Mouse (Mus musculus): ENCODE data around the gene Hk2.

GRCm38 (mm10) chr6:82747085-82747484, 27.2 kb downstream of the Hk2 start:
- TF ChIP-seq POLR2A (IDR thresholded peaks at IDR 0.05; ENCODE audit: insufficient read length, low read depth) (no peak), TCF3 (IDR thresholded peaks at IDR 0.05; ENCODE audit: insufficient read length, low read depth) (no peak), REST (IDR thresholded peaks at IDR 0.05; ENCODE audit: insufficient read depth, insufficient read length) (no peak), MAX (IDR thresholded peaks at IDR 0.05; ENCODE audit: low read depth) (no peak), TCF12 (IDR thresholded peaks at IDR 0.05; ENCODE audit: insufficient read depth, poor library complexity, severe bottlenecking) (peak; percentile 54), POLR2AphosphoS2 (IDR thresholded peaks at IDR 0.05; ENCODE audit: insufficient read length, low read depth) (no peak), USF1 (IDR thresholded peaks at IDR 0.05; ENCODE audit: low read depth) (peak; percentile 63), SRF (IDR thresholded peaks at IDR 0.05; ENCODE audit: control insufficient read depth, insufficient read length, low read depth) (no peak)

All from myocyte (in vitro differentiated cells).